Mouse (Mus musculus): ENCODE data around the gene Mcm9. TPM values are rescaled to one million over a fixed set of nuclear protein-coding genes. Genes with fewer than 3 reads are reported as not detected.

Gene Mcm9
- polyA plus RNA-seq, 1 experiment, result 3.5 TPM

- Histone ChIP-seq H3K4me1 (ENCODE audit: control insufficient read depth, insufficient read depth, insufficient read length) (peaks cover 3% of the 10 kb centered on the region; the same call in 1 of the 2 replicates), H3K4me3 (ENCODE audit: extremely low read depth, insufficient read depth, insufficient read length) (no peak overlapping the region), H3K27me3 (ENCODE audit: control insufficient read depth, insufficient read depth, low read length) (no peaks in the 10 kb centered on the region), H3K27ac (ENCODE audit: insufficient read depth, low read length) (no peak overlapping the region), H3K36me3 (ENCODE audit: control insufficient read depth, insufficient read depth, low read length) (no peaks in the 10 kb centered on the region)
- TF ChIP-seq CTCF (IDR thresholded peaks at IDR 0.05; ENCODE audit: extremely low read depth, insufficient read depth, insufficient read length, insufficient replicate concordance), result peak; percentile 56; the same call in 1 of the 2 replicates
- TF ChIP-seq POLR2A (IDR thresholded peaks at IDR 0.05; ENCODE audit: low read depth, low read length), result no peak
- WGBS, result 34% methylated on average over 6 of the region's 6 CpGs
- peak in 1 of 2 experiments; percentile 34 for DNase-seq (ENCODE audit: low read depth in 1 of 2, low spot score in 2 of 2)
These were observed 102.1 kb downstream of the Mcm9 start for GRCm38 (mm10) chr10:53527838-53528773.

DNA sequence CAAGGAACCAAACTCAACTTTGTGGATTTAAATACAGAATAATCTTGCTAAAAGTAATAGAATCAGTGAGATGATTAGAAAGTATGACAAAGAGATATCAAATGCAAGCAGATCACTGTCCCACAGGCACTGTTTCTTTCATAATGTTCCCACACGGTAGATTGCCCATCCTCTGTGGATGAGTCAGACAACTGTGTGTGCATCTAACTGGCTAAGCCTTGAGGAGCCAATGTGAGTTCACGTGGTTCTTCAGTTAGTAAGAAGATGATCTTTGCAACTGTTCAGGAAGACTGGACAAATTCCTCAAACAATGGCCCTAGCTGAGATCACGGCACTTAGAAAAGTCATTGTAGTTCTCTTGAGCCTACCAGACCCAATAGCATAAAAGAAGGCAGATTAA is 102.9 kb downstream of the Mcm9 start:
- DNase-seq (ENCODE audit: low read depth in 1 of 2, low spot score in 2 of 2), result no peak
- peaks cover 3% of the 10 kb centered on the region; the same call in 1 of the 2 replicates for H3K4me1 ChIP-seq (ENCODE audit: control insufficient read depth, insufficient read depth, insufficient read length)
- 80% methylated on average over 3 of the region's 3 CpGs for WGBS
- H3K27me3 ChIP-seq (ENCODE audit: control insufficient read depth, insufficient read depth, low read length), result no peaks in the 10 kb centered on the region
- no peak overlapping the region for H3K4me3 ChIP-seq (ENCODE audit: extremely low read depth, insufficient read depth, insufficient read length)
- no peak overlapping the region for H3K27ac ChIP-seq (ENCODE audit: insufficient read depth, low read length)
- TF ChIP-seq POLR2A (IDR thresholded peaks at IDR 0.05; ENCODE audit: low read depth, low read length) (no peak), CTCF (IDR thresholded peaks at IDR 0.05; ENCODE audit: extremely low read depth, insufficient read depth, insufficient read length, insufficient replicate concordance) (no peak)
- H3K36me3 ChIP-seq (ENCODE audit: control insufficient read depth, insufficient read depth, low read length), result no peaks in the 10 kb centered on the region

GRCm38 (mm10) chr10:53526350-53526749 is 103.9 kb downstream of the Mcm9 start:
- no peak overlapping the region for H3K27ac ChIP-seq (ENCODE audit: insufficient read depth, low read length)
- H3K4me1 ChIP-seq (ENCODE audit: control insufficient read depth, insufficient read depth, insufficient read length), result peaks cover 3% of the 10 kb centered on the region; the same call in 1 of the 2 replicates

DNA sequence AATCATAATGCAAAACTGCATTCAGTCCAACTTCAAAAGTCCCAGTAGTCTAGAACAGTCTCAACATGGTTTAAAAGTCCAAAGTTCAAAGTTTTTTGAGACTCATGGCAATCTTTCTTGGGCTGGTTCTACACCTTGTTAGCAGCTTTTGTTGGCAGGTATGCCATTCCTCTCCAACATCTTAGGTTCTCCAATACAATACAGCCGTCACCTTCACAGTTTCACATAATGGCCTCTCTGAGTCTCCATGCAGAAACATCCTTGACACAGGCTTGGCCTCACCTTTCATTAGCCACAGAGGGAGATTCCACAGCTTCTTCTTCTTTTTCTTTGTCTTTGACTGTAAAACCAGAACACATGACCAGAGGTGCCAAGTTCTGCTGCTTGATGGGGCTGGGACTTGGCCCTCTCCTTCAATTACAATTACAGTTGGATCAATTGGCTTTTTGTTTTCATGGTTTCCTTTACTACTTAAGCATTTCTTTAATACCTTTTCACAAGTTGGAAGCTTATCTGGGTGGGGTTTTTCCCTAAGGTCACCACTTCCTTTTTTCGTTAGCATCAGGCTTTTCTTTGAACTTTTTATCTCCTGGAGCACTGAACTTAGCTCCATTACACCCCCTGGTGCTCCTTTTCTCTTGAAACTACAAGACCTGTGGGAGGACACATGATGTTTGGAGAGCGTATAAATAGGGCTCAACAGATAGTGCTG is 104.8 kb downstream of the Mcm9 start:
- no peaks in the 10 kb centered on the region for H3K27me3 ChIP-seq (ENCODE audit: control insufficient read depth, insufficient read depth, low read length)
- no peaks in the 10 kb centered on the region for H3K36me3 ChIP-seq (ENCODE audit: control insufficient read depth, insufficient read depth, low read length)
- peak in 1 of 2 experiments; percentile 41 for DNase-seq (ENCODE audit: low read depth in 1 of 2, low spot score in 2 of 2)
- H3K4me3 ChIP-seq (ENCODE audit: extremely low read depth, insufficient read depth, insufficient read length), result no peak overlapping the region
- H3K27ac ChIP-seq (ENCODE audit: insufficient read depth, low read length), result no peak overlapping the region
- no peak for TF ChIP-seq POLR2A (IDR thresholded peaks at IDR 0.05; ENCODE audit: low read depth, low read length)
- TF ChIP-seq CTCF (IDR thresholded peaks at IDR 0.05; ENCODE audit: extremely low read depth, insufficient read depth, insufficient read length, insufficient replicate concordance), result no peak
- peaks cover 3% of the 10 kb centered on the region; the same call in 1 of the 2 replicates for H3K4me1 ChIP-seq (ENCODE audit: control insufficient read depth, insufficient read depth, insufficient read length)
- 49% methylated on average over 3 of the region's 3 CpGs for WGBS

More at GRCm38 (mm10) chr10:53526350-53526749, 103.9 kb downstream of the Mcm9 start:
- no peak for TF ChIP-seq CTCF (IDR thresholded peaks at IDR 0.05; ENCODE audit: extremely low read depth, insufficient read depth, insufficient read length, insufficient replicate concordance)
- no peak for TF ChIP-seq POLR2A (IDR thresholded peaks at IDR 0.05; ENCODE audit: low read depth, low read length)
- 84% methylated on average over 2 of the region's 2 CpGs for WGBS
- Histone ChIP-seq H3K4me3 (ENCODE audit: extremely low read depth, insufficient read depth, insufficient read length) (no peak overlapping the region), H3K27me3 (ENCODE audit: control insufficient read depth, insufficient read depth, low read length) (no peaks in the 10 kb centered on the region), H3K36me3 (ENCODE audit: control insufficient read depth, insufficient read depth, low read length) (no peaks in the 10 kb centered on the region)
- DNase-seq (ENCODE audit: low read depth in 1 of 2, low spot score in 2 of 2), result no peak

DNA sequence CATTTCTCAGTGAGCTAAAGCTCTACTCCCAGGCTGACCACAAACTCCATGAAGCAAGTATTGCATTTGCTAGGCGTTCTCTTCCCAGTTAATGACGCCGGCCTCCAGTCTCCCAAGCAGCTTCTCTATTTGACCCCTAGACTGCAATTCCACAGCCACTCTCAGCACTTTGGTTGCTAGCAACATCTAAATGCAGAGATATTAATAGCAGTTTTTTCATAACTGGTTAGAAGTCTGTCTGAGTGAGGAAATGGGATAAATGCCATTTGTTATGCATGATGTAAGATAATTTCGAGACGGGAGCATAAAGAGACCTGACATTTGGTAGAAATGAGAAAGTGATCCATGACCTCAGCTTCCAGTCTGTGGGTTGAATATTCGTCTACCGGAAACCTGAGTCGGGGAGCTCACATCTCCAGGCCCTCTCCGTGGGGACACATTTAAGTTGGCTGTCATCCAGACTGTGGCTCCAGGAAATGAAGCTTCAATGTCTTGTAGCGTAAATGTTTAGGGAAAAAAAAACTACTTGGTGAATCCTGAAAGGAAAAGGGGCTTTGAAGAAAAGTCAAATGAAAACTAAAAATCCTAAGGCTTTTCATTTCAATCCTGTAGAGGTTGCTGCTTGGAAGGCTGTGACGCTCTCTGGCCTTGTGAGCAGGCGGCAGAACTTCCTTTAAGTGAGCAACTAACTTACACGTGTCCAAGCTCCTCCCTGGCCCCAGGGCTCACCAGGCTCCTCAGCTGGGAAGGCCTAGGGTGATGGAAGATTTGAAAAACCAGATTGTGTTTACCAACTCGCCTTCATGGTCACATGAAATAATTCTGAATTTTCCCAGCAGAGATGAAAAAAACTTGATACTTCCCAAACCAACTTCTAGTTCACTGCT is 110.9 kb downstream of the Mcm9 start:
- Histone ChIP-seq H3K36me3 (ENCODE audit: control insufficient read depth, insufficient read depth, low read length) (no peaks in the 10 kb centered on the region), H3K4me1 (ENCODE audit: control insufficient read depth, insufficient read depth, insufficient read length) (no peaks in the 10 kb centered on the region), H3K4me3 (ENCODE audit: extremely low read depth, insufficient read depth, insufficient read length) (no peak overlapping the region), H3K27ac (ENCODE audit: insufficient read depth, low read length) (no peak overlapping the region), H3K27me3 (ENCODE audit: control insufficient read depth, insufficient read depth, low read length) (no peaks in the 10 kb centered on the region)
- 80% methylated on average over 14 of the region's 14 CpGs for WGBS
- TF ChIP-seq POLR2A (IDR thresholded peaks at IDR 0.05; ENCODE audit: low read depth, low read length) (no peak), CTCF (IDR thresholded peaks at IDR 0.05; ENCODE audit: extremely low read depth, insufficient read depth, insufficient read length, insufficient replicate concordance) (no peak)
- DNase-seq (ENCODE audit: low read depth in 1 of 2, low spot score in 2 of 2), result no peak

- no peak for TF ChIP-seq POLR2A (IDR thresholded peaks at IDR 0.05; ENCODE audit: low read depth, low read length)
- TF ChIP-seq CTCF (IDR thresholded peaks at IDR 0.05; ENCODE audit: extremely low read depth, insufficient read depth, insufficient read length, insufficient replicate concordance), result no peak
- DNase-seq (ENCODE audit: low read depth in 1 of 2, low spot score in 2 of 2), result no peak
- no peaks in the 10 kb centered on the region for H3K27me3 ChIP-seq (ENCODE audit: control insufficient read depth, insufficient read depth, low read length)
- no peak overlapping the region for H3K4me3 ChIP-seq (ENCODE audit: extremely low read depth, insufficient read depth, insufficient read length)
- 88% methylated on average over 8 of the region's 8 CpGs for WGBS
- H3K27ac ChIP-seq (ENCODE audit: insufficient read depth, low read length), result no peak overlapping the region
- H3K4me1 ChIP-seq (ENCODE audit: control insufficient read depth, insufficient read depth, insufficient read length), result no peaks in the 10 kb centered on the region
- H3K36me3 ChIP-seq (ENCODE audit: control insufficient read depth, insufficient read depth, low read length), result no peaks in the 10 kb centered on the region
These were observed 111.7 kb downstream of the Mcm9 start for GRCm38 (mm10) chr10:53518599-53518913.
